8 mouse cellular contexts compared by ENCODE assay signal in genomic region chr10:91170143-91170941, GRCm38 (mm10). TPM values are rescaled to one million over a fixed set of nuclear protein-coding genes. Genes with fewer than 3 reads are reported as not detected.
DNase-seq lines count a peak whose midpoint lies in the region; ATAC-seq lines count a peak whose summit lies in the region.

No protein-coding gene starts in this region.

- peak overlapping the region; percentile 99 for H3K4me3 ChIP-seq in hindbrain, embryonic 16.5 days (ENCODE audit: low read length)

- H3K36me3 ChIP-seq in hindbrain, embryonic 16.5 days (ENCODE audit: control insufficient read depth, insufficient read depth, low read length), result no peaks in the 10 kb centered on the region

- ATAC-seq in hindbrain, embryonic 16.5 days, result peak; percentile 36

- H3K27ac ChIP-seq in hindbrain, embryonic 16.5 days (ENCODE audit: low read depth, low read length), result peak overlapping the region; percentile 99

- peaks cover 23% of the 10 kb centered on the region for H3K4me1 ChIP-seq in hindbrain, embryonic 16.5 days (ENCODE audit: control insufficient read depth, insufficient read depth, low read depth, low read length)

- no peaks in the 10 kb centered on the region for H3K9me3 ChIP-seq in hindbrain, embryonic 16.5 days (ENCODE audit: control insufficient read depth, low read length)

- no peaks in the 10 kb centered on the region for H3K27me3 ChIP-seq in hindbrain, embryonic 16.5 days (replicated peaks; ENCODE audit: control insufficient read depth, insufficient read depth, low read length)

- peak; percentile 94 for DNase-seq in ZHBTc4 (ENCODE audit: low read depth, low spot score)
- peak; percentile 85 to 86 for DNase-seq in cerebellum, postnatal 36 days
- DNase-seq in gastrocnemius, adult 18-20 months (ENCODE audit: low spot score), result peak; percentile 88
- DNase-seq in left cerebral cortex, postnatal 25 days (ENCODE audit: low spot score in 2 of 2), result peak; percentile 78 to 82
- DNase-seq in mesoderm, embryonic 11.5 days (ENCODE audit: low read depth, low spot score), result peak; percentile 95
- DNase-seq in right cerebral cortex, postnatal 36 days (ENCODE audit: low spot score in 2 of 2), result peak; percentile 55 to 59
- DNase-seq in urinary bladder, postnatal 4 days (ENCODE audit: low spot score in 2 of 2), result peak; percentile 81 to 86

- under 1% methylated on average over 50 of the region's 50 CpGs for WGBS in hindbrain, embryonic 16.5 days

- H3K4me2 ChIP-seq in hindbrain, embryonic 16.5 days (ENCODE audit: low read length), result peak overlapping the region; percentile 67

- intact Hi-C loops in left cerebral cortex, postnatal 25 days (cut with DNase I), result loop anchor here (2.0 kb wide), 2 partner anchors 18 to 66 kb away; no protein-coding TSS in a partner anchor

- peak overlapping the region; percentile 96 for H3K9ac ChIP-seq in hindbrain, embryonic 16.5 days (ENCODE audit: low read depth, low read length)

RNA-seq across cellular contexts. Expression of gene Tmpo, which starts 10.8 kb away (rescaled TPM):
- total RNA-seq in gastrocnemius, adult 18-20 months (2021), result 10 to 100 TPM; 49.9 to 50.5 TPM
- 68.7 and 83.7 TPM in 2 replicates for polyA plus RNA-seq in hindbrain, embryonic 16.5 days (2015; fragmentation: Nextera tagmentation; extraction: Ambion mirVana)
- total RNA-seq in left cerebral cortex, postnatal 25 days (2021), result 10 to 100 TPM; 39.7 to 41.5 TPM

RNA-seq across cellular contexts. Expression of gene Slc25a3, which starts 46.5 kb away (rescaled TPM):
- 1,000 to 10,000 TPM; 1,039 to 1,209 TPM for total RNA-seq in gastrocnemius, adult 18-20 months (2021)
- 635 and 651 TPM in 2 replicates for polyA plus RNA-seq in hindbrain, embryonic 16.5 days (2015; fragmentation: Nextera tagmentation; extraction: Ambion mirVana)
- 100 to 1,000 TPM; 546 TPM for total RNA-seq in left cerebral cortex, postnatal 25 days (2021)

Comparison
In these comparisons a context has a peak if more than half of its experiments do, and no peak if none do; other contexts are left out.
1. Peak in every context shown above with its lines: DNase-seq, ATAC-seq, H3K4me3 ChIP-seq and H3K27ac ChIP-seq.